Mouse (Mus musculus) liver, embryonic 16.5 days (tissue): ENCODE measurements at regions not wholly inside any gene's neighbourhood (a gene's known extent, or its start where the extent isn't known, plus 50 kb on each side); places are given as distances from the start of the nearest gene placed in this dataset.

ENCODE experiments used
- ATAC-seq: fragments of 200-750 bp; cut with Nextera tagmentation; 2 replicates; pipeline ENCODE4 v1.8.0; 2017; ENCODE audit warnings: low read depth, mild to moderate bottlenecking, moderate number of reproducible peaks, moderate library complexity
- H3K27ac ChIP-seq: fragments of 300-500 bp; sonication (generic); 2 replicates; pipeline ENCODE4 v1.5.1; 2014; ENCODE audit warnings: mild to moderate bottlenecking, low read length
- H3K27me3 ChIP-seq: fragments of 300-500 bp; sonication (generic); 2 replicates; pipeline ENCODE4 v1.6.1; 2014; ENCODE audit warnings: low read depth, low read length, mixed read lengths; ENCODE audit not compliant: control insufficient read depth, insufficient read depth
- H3K36me3 ChIP-seq: fragments of 300-500 bp; sonication (generic); 2 replicates; pipeline ENCODE4 v1.6.1; 2014; ENCODE audit warnings: mild to moderate bottlenecking; ENCODE audit not compliant: control insufficient read depth, insufficient read depth
- H3K4me1 ChIP-seq: fragments of 300-500 bp; sonication (generic); 2 replicates; pipeline ENCODE4 v1.6.1; 2014; ENCODE audit warnings: low read depth, low read length, mixed read lengths; ENCODE audit not compliant: control insufficient read depth
- H3K4me2 ChIP-seq: fragments of 300-500 bp; sonication (generic); 2 replicates; pipeline ENCODE4 v1.6.1; 2014; ENCODE audit warnings: low read depth, low read length, mixed read lengths
- H3K4me3 ChIP-seq: fragments of 300-500 bp; sonication (generic); 2 replicates; pipeline ENCODE4 v1.5.1; 2014; ENCODE audit warnings: low read depth, mild to moderate bottlenecking, low read length
- H3K9ac ChIP-seq: fragments of 300-500 bp; sonication (generic); 2 replicates; pipeline ENCODE4 v1.6.1; 2014; ENCODE audit warnings: low read depth, low read length
- H3K9me3 ChIP-seq: fragments of 300-500 bp; sonication (generic); replicated peaks from 2 replicates; pipeline ENCODE4 v1.6.1; 2016; ENCODE audit warnings: low read length; ENCODE audit not compliant: control insufficient read depth
- WGBS: fragments of 180-500 bp; shearing (Covaris S2); extraction: QIAGEN DNeasy Blood & Tissue Kit; methylation state at CpG from one replicate; pipeline ENCODE4 v1.1.7; 2014; ENCODE audit not compliant: insufficient replicate concordance; 5-methylcytosine and 5-hydroxymethylcytosine counted together

DNA sequence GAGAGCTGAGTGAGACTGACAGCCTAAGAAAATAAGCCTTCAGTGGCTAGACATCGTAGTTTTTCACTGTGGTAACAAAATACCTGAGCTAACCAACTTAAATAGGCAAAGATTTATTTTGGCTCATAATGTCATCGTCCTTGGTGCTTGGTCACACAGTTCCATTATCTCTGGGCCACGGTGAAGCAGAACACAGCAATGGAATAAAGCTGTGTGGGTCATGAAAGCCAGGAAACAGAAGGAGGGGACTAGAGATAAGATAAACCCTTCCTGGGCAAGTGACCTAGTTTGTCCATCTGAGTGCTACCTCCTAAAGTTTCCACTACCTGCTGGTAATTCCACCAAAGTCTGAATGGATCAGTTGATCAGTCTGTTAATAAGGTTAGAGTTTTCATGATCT, 134.8 kb upstream of the Gm5129 start:
- H3K27ac ChIP-seq = no peak overlapping the region
- no peaks in the 10 kb centered on the region for H3K4me1 ChIP-seq
- no peak overlapping the region for H3K4me2 ChIP-seq
- H3K4me3 ChIP-seq = no peak overlapping the region
- no peaks in the 10 kb centered on the region for H3K9me3 ChIP-seq
- no peaks in the 10 kb centered on the region for H3K27me3 ChIP-seq
- no peaks in the 10 kb centered on the region for H3K36me3 ChIP-seq
- ATAC-seq = no peak
- 13% methylated on average over 3 of the region's 3 CpGs for WGBS
- H3K9ac ChIP-seq = no peak overlapping the region

GRCm38 (mm10) chr5:29875451-29875850, 137.5 kb upstream of the Il6 start:
- no peak overlapping the region for H3K9ac ChIP-seq

GRCm38 (mm10) chr5:29887267-29887841, 125.6 kb upstream of the Il6 start:
- WGBS = 31% methylated on average over 4 of the region's 4 CpGs
- no peak overlapping the region for H3K4me3 ChIP-seq
- no peaks in the 10 kb centered on the region for H3K4me1 ChIP-seq
- H3K36me3 ChIP-seq = no peaks in the 10 kb centered on the region
- ATAC-seq = no peak
- H3K9me3 ChIP-seq = no peaks in the 10 kb centered on the region
- H3K27ac ChIP-seq = no peak overlapping the region
- no peak overlapping the region for H3K4me2 ChIP-seq
- H3K9ac ChIP-seq = no peak overlapping the region
- no peaks in the 10 kb centered on the region for H3K27me3 ChIP-seq

More at GRCm38 (mm10) chr5:29875451-29875850, 137.5 kb upstream of the Il6 start:
- H3K4me3 ChIP-seq = no peak overlapping the region
- H3K27ac ChIP-seq = no peak overlapping the region
- H3K36me3 ChIP-seq = no peaks in the 10 kb centered on the region
- H3K4me1 ChIP-seq = no peaks in the 10 kb centered on the region
- H3K27me3 ChIP-seq = no peaks in the 10 kb centered on the region
- no peaks in the 10 kb centered on the region for H3K9me3 ChIP-seq
- no peak overlapping the region for H3K4me2 ChIP-seq
- no peak for ATAC-seq
- WGBS = 23% methylated on average over 1 of the region's 1 CpGs

DNA sequence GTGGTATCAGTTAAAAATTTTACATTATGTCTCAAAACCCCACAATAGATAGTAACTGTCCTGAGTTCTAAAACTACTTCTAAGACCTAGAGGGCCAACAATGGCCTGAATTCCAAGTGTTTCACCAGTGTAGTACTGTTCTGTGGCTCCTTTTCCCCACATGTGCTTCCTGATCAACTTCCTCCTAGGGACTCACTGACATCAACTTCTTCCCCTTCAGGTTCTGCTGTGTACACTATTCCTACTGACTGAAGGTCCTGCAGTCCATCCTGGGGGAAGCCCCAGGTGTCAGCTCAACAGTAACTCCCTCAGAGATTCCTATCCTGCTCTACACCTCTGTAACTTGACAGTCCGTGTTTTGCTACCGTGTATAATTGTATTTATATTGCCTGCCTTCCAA, 120.6 kb upstream of the Il6 start:
- WGBS = 21% methylated on average over 2 of the region's 2 CpGs
- H3K4me1 ChIP-seq = peaks cover 3% of the 10 kb centered on the region; the same call in 1 of the 2 replicates
- ATAC-seq = no peak

GRCm38 (mm10) chr5:29892861-29893260, 120.1 kb upstream of the Il6 start:
- no peaks in the 10 kb centered on the region for H3K27me3 ChIP-seq
- H3K27ac ChIP-seq = no peak overlapping the region
- no peak overlapping the region for H3K9ac ChIP-seq
- peaks cover 3% of the 10 kb centered on the region; the same call in 1 of the 2 replicates for H3K4me1 ChIP-seq
- H3K4me3 ChIP-seq = no peak overlapping the region
- no peaks in the 10 kb centered on the region for H3K36me3 ChIP-seq
- ATAC-seq = no peak
- no peaks in the 10 kb centered on the region for H3K9me3 ChIP-seq
- 59% methylated on average over 2 of the region's 2 CpGs for WGBS
- H3K4me2 ChIP-seq = no peak overlapping the region

More for the DNA sequence above, 120.6 kb upstream of the Il6 start:
- Histone ChIP-seq H3K27ac (no peak overlapping the region), H3K9me3 (no peaks in the 10 kb centered on the region), H3K4me3 (no peak overlapping the region), H3K4me2 (no peak overlapping the region), H3K9ac (no peak overlapping the region), H3K36me3 (no peaks in the 10 kb centered on the region), H3K27me3 (no peaks in the 10 kb centered on the region)

DNA sequence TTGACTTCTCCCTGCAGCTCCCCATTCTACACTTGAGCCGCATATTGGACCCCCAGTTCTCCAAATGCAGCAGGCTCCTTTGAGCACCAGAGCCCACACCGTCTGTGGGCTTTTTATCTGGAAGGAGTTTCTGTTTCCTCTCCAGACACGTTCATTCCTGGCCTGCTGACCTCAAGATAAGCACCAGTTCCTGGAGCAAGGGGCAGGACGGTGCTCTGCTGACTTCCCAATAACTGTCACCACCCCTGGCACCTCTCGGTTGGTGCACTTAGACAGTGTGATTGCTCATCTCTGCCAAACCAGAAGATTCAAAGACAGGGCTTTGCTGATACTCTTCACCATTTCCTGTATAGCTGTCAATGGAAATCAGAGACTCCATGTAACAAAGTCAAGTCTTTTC, 119.1 kb upstream of the Il6 start:
- 11% methylated on average over 5 of the region's 5 CpGs for WGBS
- H3K4me3 ChIP-seq = no peak overlapping the region
- no peaks in the 10 kb centered on the region for H3K27me3 ChIP-seq
- H3K9ac ChIP-seq = no peak overlapping the region
- peaks cover 3% of the 10 kb centered on the region; the same call in 1 of the 2 replicates for H3K4me1 ChIP-seq
- H3K36me3 ChIP-seq = no peaks in the 10 kb centered on the region
- peak; percentile 62 for ATAC-seq
- peak overlapping the region; percentile 9; the same call in 1 of the 2 replicates for H3K4me2 ChIP-seq
- no peak overlapping the region for H3K27ac ChIP-seq
- H3K9me3 ChIP-seq = no peaks in the 10 kb centered on the region

GRCm38 (mm10) chr5:29894606-29895595, 118.0 kb upstream of the Il6 start:
- Histone ChIP-seq H3K27ac (no peak overlapping the region), H3K27me3 (no peaks in the 10 kb centered on the region), H3K36me3 (no peaks in the 10 kb centered on the region), H3K4me1 (peaks cover 3% of the 10 kb centered on the region; the same call in 1 of the 2 replicates), H3K9ac (no peak overlapping the region), H3K4me2 (no peak overlapping the region), H3K4me3 (no peak overlapping the region), H3K9me3 (no peaks in the 10 kb centered on the region)
- no peak for ATAC-seq
- WGBS = 65% methylated on average over 9 of the region's 9 CpGs

- Histone ChIP-seq H3K27ac (no peak overlapping the region), H3K36me3 (no peaks in the 10 kb centered on the region), H3K27me3 (no peaks in the 10 kb centered on the region), H3K9me3 (no peaks in the 10 kb centered on the region), H3K9ac (no peak overlapping the region), H3K4me3 (no peak overlapping the region), H3K4me1 (peaks cover 3% of the 10 kb centered on the region; the same call in 1 of the 2 replicates), H3K4me2 (no peak overlapping the region)
- no peak for ATAC-seq
Measured at GRCm38 (mm10) chr5:29897617-29898016, 115.3 kb upstream of the Il6 start.

GRCm38 (mm10) chr5:29901716-29902115, 111.2 kb upstream of the Il6 start:
- Histone ChIP-seq H3K9me3 (no peaks in the 10 kb centered on the region), H3K36me3 (no peaks in the 10 kb centered on the region), H3K27ac (no peak overlapping the region), H3K4me2 (no peak overlapping the region), H3K4me3 (no peak overlapping the region), H3K9ac (no peak overlapping the region), H3K4me1 (no peaks in the 10 kb centered on the region), H3K27me3 (no peaks in the 10 kb centered on the region)
- 19% methylated on average over 2 of the region's 2 CpGs for WGBS
- no peak for ATAC-seq
